Mouse (Mus musculus): ENCODE measurements at regions not wholly inside any gene's neighbourhood (a gene's known extent, or its start where the extent isn't known, plus 50 kb on each side); places are given as distances from the start of the nearest gene placed in this dataset.

- 55% methylated on average over 3 of the region's 3 CpGs for whole genome bisulfite sequencing
- Histone ChIP-seq H3K9ac (ENCODE audit: low read depth, low read length) (no peak overlapping the region), H3K4me2 (ENCODE audit: low read depth, low read length) (no peak overlapping the region), H3K36me3 (ENCODE audit: control insufficient read depth, insufficient read depth, low read length) (no peaks in the 10 kb centered on the region), H3K27ac (ENCODE audit: low read length) (no peak overlapping the region), H3K27me3 (replicated peaks; ENCODE audit: control insufficient read depth, insufficient read depth, low read length) (no peaks in the 10 kb centered on the region), H3K4me1 (ENCODE audit: control insufficient read depth, insufficient read depth, low read length) (no peaks in the 10 kb centered on the region), H3K9me3 (ENCODE audit: control insufficient read depth, low read length) (no peaks in the 10 kb centered on the region), H3K4me3 (ENCODE audit: low read length) (no peak overlapping the region)
- no peak for ATAC-seq
Measured at GRCm38 (mm10) chr13:84698472-84699080, 476.5 kb downstream of the Tmem161b start.

- no peaks in the 10 kb centered on the region for H3K9me3 ChIP-seq (ENCODE audit: control insufficient read depth, low read length)
- H3K9ac ChIP-seq (ENCODE audit: low read depth, low read length) = no peak overlapping the region
- no peak overlapping the region for H3K4me3 ChIP-seq (ENCODE audit: low read length)
- H3K4me2 ChIP-seq (ENCODE audit: low read depth, low read length) = no peak overlapping the region
- H3K4me1 ChIP-seq (ENCODE audit: control insufficient read depth, insufficient read depth, low read length) = no peaks in the 10 kb centered on the region
- ATAC-seq = no peak
- H3K27me3 ChIP-seq (replicated peaks; ENCODE audit: control insufficient read depth, insufficient read depth, low read length) = no peaks in the 10 kb centered on the region
- no peaks in the 10 kb centered on the region for H3K36me3 ChIP-seq (ENCODE audit: control insufficient read depth, insufficient read depth, low read length)
- 81% methylated on average over 4 of the region's 4 CpGs for WGBS
- no peak overlapping the region for H3K27ac ChIP-seq (ENCODE audit: low read length)
Measured at GRCm38 (mm10) chr13:84741231-84741630, 448.0 kb upstream of the Ccnh start.

DNA sequence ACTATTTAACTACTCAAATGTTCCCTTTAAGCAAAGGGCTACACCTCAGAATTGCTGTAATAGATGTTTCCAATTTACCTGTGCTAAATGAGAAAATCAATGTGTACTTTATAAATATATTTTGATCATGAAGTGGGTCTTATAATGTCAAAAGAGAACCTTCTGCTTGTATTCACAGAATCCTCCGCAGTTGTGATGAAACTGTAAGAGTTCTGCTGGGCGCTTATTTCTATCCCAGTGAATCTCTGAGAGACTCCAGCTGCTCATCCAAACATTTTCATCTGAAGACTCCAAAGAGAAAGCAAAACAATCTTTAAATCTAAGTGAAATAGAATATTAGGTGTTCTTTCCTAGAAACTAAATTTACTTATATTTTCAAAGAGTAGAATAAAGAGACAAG, 440.9 kb upstream of the Ccnh start:
- Histone ChIP-seq H3K4me3 (ENCODE audit: low read length) (no peak overlapping the region), H3K27ac (ENCODE audit: low read length) (no peak overlapping the region), H3K9ac (ENCODE audit: low read depth, low read length) (no peak overlapping the region), H3K9me3 (ENCODE audit: control insufficient read depth, low read length) (no peaks in the 10 kb centered on the region), H3K4me1 (ENCODE audit: control insufficient read depth, insufficient read depth, low read length) (no peaks in the 10 kb centered on the region), H3K36me3 (ENCODE audit: control insufficient read depth, insufficient read depth, low read length) (no peaks in the 10 kb centered on the region), H3K4me2 (ENCODE audit: low read depth, low read length) (no peak overlapping the region), H3K27me3 (replicated peaks; ENCODE audit: control insufficient read depth, insufficient read depth, low read length) (no peaks in the 10 kb centered on the region)
- 90% methylated on average over 2 of the region's 2 CpGs for whole genome bisulfite sequencing
- ATAC-seq = no peak

DNA sequence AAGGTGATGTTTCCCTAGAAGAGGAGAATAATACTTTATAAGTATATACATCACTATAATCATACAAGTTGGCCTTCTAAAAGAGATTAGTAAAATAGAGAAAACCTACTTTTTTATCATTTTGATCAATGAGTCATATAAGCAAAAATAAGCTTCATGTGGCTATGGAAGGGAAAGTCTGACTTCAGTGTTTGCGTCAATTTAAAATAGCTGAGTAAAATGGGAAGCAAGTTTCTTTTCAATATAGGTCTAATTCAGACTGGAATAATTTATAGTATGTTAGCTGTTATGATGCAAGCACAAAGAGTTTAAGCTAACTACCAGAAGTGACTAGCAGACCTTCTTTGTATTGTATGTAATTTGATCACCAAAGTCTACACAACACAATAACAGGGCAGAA, 440.0 kb upstream of the Ccnh start:
- ATAC-seq = no peak
- Histone ChIP-seq H3K27ac (ENCODE audit: low read length) (no peak overlapping the region), H3K9ac (ENCODE audit: low read depth, low read length) (no peak overlapping the region), H3K9me3 (ENCODE audit: control insufficient read depth, low read length) (no peaks in the 10 kb centered on the region), H3K4me3 (ENCODE audit: low read length) (no peak overlapping the region), H3K4me2 (ENCODE audit: low read depth, low read length) (no peak overlapping the region), H3K36me3 (ENCODE audit: control insufficient read depth, insufficient read depth, low read length) (no peaks in the 10 kb centered on the region), H3K4me1 (ENCODE audit: control insufficient read depth, insufficient read depth, low read length) (no peaks in the 10 kb centered on the region), H3K27me3 (replicated peaks; ENCODE audit: control insufficient read depth, insufficient read depth, low read length) (no peaks in the 10 kb centered on the region)
- WGBS = 95% methylated on average over 1 of the region's 1 CpGs

GRCm38 (mm10) chr13:84750136-84750535, 439.1 kb upstream of the Ccnh start:
- WGBS = 89% methylated on average over 2 of the region's 2 CpGs
- ATAC-seq = no peak
- no peak overlapping the region for H3K4me2 ChIP-seq (ENCODE audit: low read depth, low read length)

DNA sequence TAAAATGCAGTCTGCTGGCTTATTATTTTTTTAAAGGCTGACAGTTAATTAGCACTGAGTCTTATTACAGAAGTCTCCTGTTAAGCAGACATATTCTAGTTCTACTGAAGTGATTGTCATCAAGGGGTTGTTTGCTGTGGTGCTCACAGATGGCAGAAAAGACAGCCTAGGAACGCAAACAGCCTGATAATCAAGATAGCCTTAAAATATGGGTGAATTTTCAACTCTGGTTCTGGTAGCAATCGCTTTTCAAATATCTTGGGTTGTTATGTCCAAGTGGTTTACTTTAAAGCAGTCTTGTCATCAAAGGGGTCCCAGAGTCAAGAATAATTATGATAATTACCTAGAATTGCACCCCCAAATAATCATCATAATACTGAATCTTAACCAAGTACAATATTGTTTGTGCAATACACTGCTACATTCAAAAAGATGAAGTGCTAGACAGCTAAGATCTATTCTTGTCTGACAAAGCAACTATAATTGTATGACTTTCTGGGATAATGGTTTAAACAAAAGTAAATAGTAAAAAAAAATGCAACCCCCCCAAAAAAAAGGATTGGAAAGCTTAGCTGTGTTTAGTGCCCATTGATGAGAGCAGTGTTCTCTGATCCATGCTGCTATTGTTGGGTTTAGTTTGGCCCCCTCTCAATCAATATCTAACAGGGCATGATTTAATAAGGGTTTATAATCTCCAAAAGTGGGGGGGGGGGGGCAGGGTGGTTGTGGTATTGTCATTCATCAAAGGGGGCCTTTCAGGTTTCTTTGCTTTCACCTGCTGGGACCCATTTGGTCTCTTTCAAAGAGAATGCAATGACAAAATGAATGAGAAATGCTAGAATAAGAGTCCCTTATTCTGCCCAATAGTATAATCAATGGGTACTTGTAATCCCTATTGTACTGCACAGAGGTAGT, 437.4 kb upstream of the Ccnh start:
- no peak overlapping the region for H3K4me3 ChIP-seq (ENCODE audit: low read length)
- H3K4me1 ChIP-seq (ENCODE audit: control insufficient read depth, insufficient read depth, low read length) = no peaks in the 10 kb centered on the region
- H3K9ac ChIP-seq (ENCODE audit: low read depth, low read length) = no peak overlapping the region
- H3K9me3 ChIP-seq (ENCODE audit: control insufficient read depth, low read length) = no peaks in the 10 kb centered on the region
- 64% methylated on average over 2 of the region's 2 CpGs for WGBS
- H3K27ac ChIP-seq (ENCODE audit: low read length) = no peak overlapping the region
- no peak for ATAC-seq
- H3K4me2 ChIP-seq (ENCODE audit: low read depth, low read length) = no peak overlapping the region
- no peaks in the 10 kb centered on the region for H3K27me3 ChIP-seq (replicated peaks; ENCODE audit: control insufficient read depth, insufficient read depth, low read length)
- no peaks in the 10 kb centered on the region for H3K36me3 ChIP-seq (ENCODE audit: control insufficient read depth, insufficient read depth, low read length)

More at GRCm38 (mm10) chr13:84750136-84750535, 439.1 kb upstream of the Ccnh start:
- H3K4me1 ChIP-seq (ENCODE audit: control insufficient read depth, insufficient read depth, low read length) = no peaks in the 10 kb centered on the region
- H3K27ac ChIP-seq (ENCODE audit: low read length) = no peak overlapping the region
- no peak overlapping the region for H3K9ac ChIP-seq (ENCODE audit: low read depth, low read length)
- no peaks in the 10 kb centered on the region for H3K9me3 ChIP-seq (ENCODE audit: control insufficient read depth, low read length)
- no peak overlapping the region for H3K4me3 ChIP-seq (ENCODE audit: low read length)
- no peaks in the 10 kb centered on the region for H3K27me3 ChIP-seq (replicated peaks; ENCODE audit: control insufficient read depth, insufficient read depth, low read length)
- no peaks in the 10 kb centered on the region for H3K36me3 ChIP-seq (ENCODE audit: control insufficient read depth, insufficient read depth, low read length)

DNA sequence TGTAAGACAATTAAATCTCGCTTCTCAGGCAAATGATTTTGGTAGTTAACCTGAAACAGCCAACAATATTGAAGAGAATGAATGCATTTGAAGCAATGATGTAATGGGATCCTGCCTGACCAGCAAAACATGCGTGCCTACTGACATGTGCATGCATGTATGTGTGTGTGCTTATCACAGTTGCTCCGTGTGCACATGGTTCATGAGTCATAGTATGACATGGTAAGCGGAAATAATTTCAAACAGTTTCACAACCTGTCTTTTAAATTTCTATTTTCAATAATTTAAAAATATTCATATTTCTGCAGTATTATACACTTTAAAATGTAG, 436.8 kb upstream of the Ccnh start:
- no peaks in the 10 kb centered on the region for H3K9me3 ChIP-seq (ENCODE audit: control insufficient read depth, low read length)
- 75% methylated on average over 4 of the region's 4 CpGs for whole genome bisulfite sequencing
- no peak overlapping the region for H3K9ac ChIP-seq (ENCODE audit: low read depth, low read length)
- H3K27ac ChIP-seq (ENCODE audit: low read length) = no peak overlapping the region
- no peak overlapping the region for H3K4me2 ChIP-seq (ENCODE audit: low read depth, low read length)
- H3K4me3 ChIP-seq (ENCODE audit: low read length) = no peak overlapping the region
- no peaks in the 10 kb centered on the region for H3K36me3 ChIP-seq (ENCODE audit: control insufficient read depth, insufficient read depth, low read length)
- H3K27me3 ChIP-seq (replicated peaks; ENCODE audit: control insufficient read depth, insufficient read depth, low read length) = no peaks in the 10 kb centered on the region
- no peak for ATAC-seq
- H3K4me1 ChIP-seq (ENCODE audit: control insufficient read depth, insufficient read depth, low read length) = no peaks in the 10 kb centered on the region

GRCm38 (mm10) chr13:84753751-84754500, 435.3 kb upstream of the Ccnh start:
- Histone ChIP-seq H3K4me2 (ENCODE audit: low read depth, low read length) (no peak overlapping the region), H3K4me3 (ENCODE audit: low read length) (no peak overlapping the region), H3K36me3 (ENCODE audit: control insufficient read depth, insufficient read depth, low read length) (no peaks in the 10 kb centered on the region), H3K9ac (ENCODE audit: low read depth, low read length) (no peak overlapping the region), H3K9me3 (ENCODE audit: control insufficient read depth, low read length) (no peaks in the 10 kb centered on the region), H3K27ac (ENCODE audit: low read length) (no peak overlapping the region), H3K4me1 (ENCODE audit: control insufficient read depth, insufficient read depth, low read length) (no peaks in the 10 kb centered on the region), H3K27me3 (replicated peaks; ENCODE audit: control insufficient read depth, insufficient read depth, low read length) (no peaks in the 10 kb centered on the region)
- WGBS = 82% methylated on average over 4 of the region's 4 CpGs
- no peak for ATAC-seq

DNA sequence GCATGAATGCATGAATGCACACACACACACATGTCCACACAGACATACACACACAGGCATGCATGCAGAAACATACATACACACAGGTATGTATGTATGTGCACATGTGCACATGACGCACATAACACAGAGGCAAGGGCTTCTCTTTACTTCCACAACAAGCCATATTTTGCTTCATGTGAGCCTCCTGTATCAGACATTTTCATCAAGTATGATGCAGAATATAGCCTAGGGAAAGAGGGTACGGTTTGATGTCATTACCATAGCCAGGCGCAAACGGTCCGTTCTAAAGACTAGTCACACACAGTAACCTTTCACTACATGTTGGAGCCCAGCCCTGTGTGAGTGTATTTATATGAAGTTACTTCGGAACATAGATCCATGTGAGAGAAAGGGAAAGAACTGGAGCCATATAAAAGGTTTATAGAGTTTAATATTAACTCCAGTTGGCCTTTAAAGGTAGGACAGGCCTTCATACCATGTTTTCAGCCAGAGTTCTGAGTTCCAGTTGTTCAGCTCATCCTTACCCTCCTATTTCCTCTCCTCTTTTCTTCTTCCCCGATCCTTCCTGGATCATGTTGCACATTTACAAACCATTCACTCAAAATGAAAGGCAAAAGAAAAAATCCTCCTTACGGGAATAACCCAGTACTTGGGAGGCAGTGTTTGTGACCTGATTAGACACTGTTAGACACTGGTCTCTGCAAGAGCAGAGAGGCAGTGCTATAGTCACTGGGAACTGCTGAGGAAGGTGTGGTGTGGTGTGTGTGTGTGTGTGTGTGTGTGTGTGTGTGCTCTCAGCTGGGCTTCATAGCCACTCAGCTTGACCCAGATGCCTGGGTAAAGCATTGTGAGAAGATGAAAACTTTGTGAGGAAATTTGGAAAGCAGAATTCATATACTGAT, 434.1 kb upstream of the Ccnh start:
- no peak overlapping the region for H3K9ac ChIP-seq (ENCODE audit: low read depth, low read length)
- H3K4me3 ChIP-seq (ENCODE audit: low read length) = no peak overlapping the region
- 78% methylated on average over 8 of the region's 8 CpGs for WGBS
- H3K27ac ChIP-seq (ENCODE audit: low read length) = no peak overlapping the region
- no peaks in the 10 kb centered on the region for H3K9me3 ChIP-seq (ENCODE audit: control insufficient read depth, low read length)
- no peaks in the 10 kb centered on the region for H3K36me3 ChIP-seq (ENCODE audit: control insufficient read depth, insufficient read depth, low read length)
- H3K27me3 ChIP-seq (replicated peaks; ENCODE audit: control insufficient read depth, insufficient read depth, low read length) = no peaks in the 10 kb centered on the region
- ATAC-seq = no peak
- no peak overlapping the region for H3K4me2 ChIP-seq (ENCODE audit: low read depth, low read length)
- no peaks in the 10 kb centered on the region for H3K4me1 ChIP-seq (ENCODE audit: control insufficient read depth, insufficient read depth, low read length)

Data from intestine, embryonic 16.5 days (tissue).